Mouse (Mus musculus) kidney, adult 2 months (tissue): Measurements from ENCODE around the gene Gm44503.

Experiments used
- CTCF ChIP-seq: fragments of 200-500 bp; conservative IDR thresholded peaks from 2 replicates; pipeline ENCODE4 v1.5.1; 2011; ENCODE audit warnings: low read depth, mild to moderate bottlenecking, control low read depth, low read length, moderate library complexity, mixed read lengths; ENCODE audit not compliant: insufficient read depth, insufficient read length
- POLR2A ChIP-seq: fragments of 200-500 bp; IDR thresholded peaks from one replicate; pipeline ENCODE4 v1.6.1; 2011; ENCODE audit warnings: low read depth, low read length, control low read depth

- TF ChIP-seq POLR2A: peak; percentile 34
- TF ChIP-seq CTCF: no peak
Measured at GRCm38 (mm10) chr9:73039222-73039945, 80.7 kb downstream of the Gm44503 start.
